Comparison of ENCODE assay signal across 8 mouse cellular contexts in genomic region chr7:34630211-34631085, GRCm38 (mm10). TPM values are rescaled to one million over a fixed set of nuclear protein-coding genes. Genes with fewer than 3 reads are reported as not detected.
DNase-seq lines count a peak whose midpoint lies in the region; ATAC-seq and TF ChIP-seq lines count a peak whose summit lies in the region.

No protein-coding gene starts in this region.

- peak overlapping the region; percentile 88 for H3K4me2 ChIP-seq in heart, embryonic 14.5 days (ENCODE audit: low read length)
- peak overlapping the region; percentile 85 for H3K4me2 ChIP-seq in kidney, embryonic 15.5 days
- H3K4me2 ChIP-seq in liver, embryonic 14.5 days (ENCODE audit: low read depth), result peak overlapping the region; percentile 27

- peak; percentile 16 for TF ChIP-seq POLR2A in embryonic fibroblast, embryonic 13.5 days (IDR thresholded peaks at IDR 0.05; ENCODE audit: low read depth, low read length)

- ATAC-seq in heart, embryonic 14.5 days (ENCODE audit: insufficient number of reproducible peaks, insufficient read depth, low FRiP score, low read depth), result peak; percentile 77
- ATAC-seq in kidney, embryonic 15.5 days (replicated peaks; ENCODE audit: low FRiP score), result peak; percentile 92
- ATAC-seq in liver, embryonic 14.5 days (ENCODE audit: insufficient read depth), result peak; percentile 35; the same call in 1 of the 2 replicates

- H3K36me3 ChIP-seq in heart, embryonic 14.5 days (ENCODE audit: control insufficient read depth, insufficient read depth, low read length), result no peaks in the 10 kb centered on the region
- H3K36me3 ChIP-seq in kidney, embryonic 15.5 days, result no peaks in the 10 kb centered on the region
- no peaks in the 10 kb centered on the region for H3K36me3 ChIP-seq in liver, embryonic 14.5 days (replicated peaks; ENCODE audit: control insufficient read depth, insufficient read depth, low read depth)

- H3K4me3 ChIP-seq in embryonic fibroblast, embryonic 13.5 days (ENCODE audit: insufficient read depth, low read length), result peak overlapping the region; percentile 12
- peak overlapping the region; percentile 37 to 40 for H3K4me3 ChIP-seq in heart, embryonic 14.5 days (ENCODE audit: control insufficient read depth in 1 of 2, insufficient read depth in 1 of 2, low read depth in 1 of 2, low read length in 2 of 2)
- peak overlapping the region; percentile 52 for H3K4me3 ChIP-seq in kidney, embryonic 15.5 days (replicated peaks)
- H3K4me3 ChIP-seq in liver, embryonic 14.5 days (ENCODE audit: insufficient read depth in 1 of 2, low read depth in 2 of 2, low read length in 2 of 2), result peak overlapping the region in 1 of 2 experiments; percentile 37; a peak in 2 of 4 replicates

- no peaks in the 10 kb centered on the region for H3K27me3 ChIP-seq in heart, embryonic 14.5 days (ENCODE audit: control insufficient read depth, insufficient read depth, low read length)
- H3K27me3 ChIP-seq in kidney, embryonic 15.5 days, result no peaks in the 10 kb centered on the region
- no peaks in the 10 kb centered on the region for H3K27me3 ChIP-seq in liver, embryonic 14.5 days (ENCODE audit: control insufficient read depth, insufficient read depth, low read length)

- H3K27ac ChIP-seq in embryonic fibroblast, embryonic 13.5 days (ENCODE audit: insufficient read depth, low read length), result peak overlapping the region; percentile 75
- peak overlapping the region; percentile 23 to 53; a peak in 3 of 4 replicates for H3K27ac ChIP-seq in heart, embryonic 14.5 days (replicated peaks in 1 of 2; ENCODE audit: control insufficient read depth in 1 of 2, insufficient read depth in 1 of 2, low read depth in 2 of 2, low read length in 2 of 2)
- peak overlapping the region; percentile 89 for H3K27ac ChIP-seq in kidney, embryonic 15.5 days
- no peak overlapping the region for H3K27ac ChIP-seq in liver, embryonic 14.5 days

- WGBS in heart, embryonic 14.5 days, result under 1% methylated on average over 33 of the region's 34 CpGs
- WGBS in kidney, embryonic 15.5 days, result under 1% methylated on average over 34 of the region's 34 CpGs
- 2% methylated on average over 34 of the region's 34 CpGs for WGBS in liver, embryonic 14.5 days (ENCODE audit: insufficient replicate concordance)

- no peaks in the 10 kb centered on the region for H3K9me3 ChIP-seq in heart, embryonic 14.5 days (ENCODE audit: control insufficient read depth, low read length)
- H3K9me3 ChIP-seq in kidney, embryonic 15.5 days (replicated peaks), result no peaks in the 10 kb centered on the region
- no peaks in the 10 kb centered on the region for H3K9me3 ChIP-seq in liver, embryonic 14.5 days (ENCODE audit: control insufficient read depth, low read length)

- H3K9ac ChIP-seq in heart, embryonic 14.5 days (ENCODE audit: low read length), result peak overlapping the region; percentile 69
- peak overlapping the region; percentile 62 for H3K9ac ChIP-seq in kidney, embryonic 15.5 days
- H3K9ac ChIP-seq in liver, embryonic 14.5 days (replicated peaks), result no peak overlapping the region

- TF ChIP-seq EP300 in liver, embryonic 14.5 days (IDR thresholded peaks at IDR 0.05; ENCODE audit: low read depth), result no peak

- DNase-seq in right cerebral cortex, adult 18-20 months, result peak; percentile 35
- no peak for DNase-seq in right cerebral cortex, adult 2 months (ENCODE audit: low spot score in 2 of 2)
- peak in 1 of 3 experiments; percentile 5 for DNase-seq in liver, embryonic 14.5 days (ENCODE audit: low read depth in 3 of 3, low spot score in 3 of 3)
- peak; percentile 49 to 66 for DNase-seq in natural killer cell, adult 2 months (ENCODE audit: low spot score in 2 of 2)
- DNase-seq in thymus, postnatal 14 days, result peak; percentile 52

- TF ChIP-seq CTCF in embryonic fibroblast, embryonic 13.5 days (IDR thresholded peaks at IDR 0.05; ENCODE audit: borderline replicate concordance, insufficient read depth, low read length), result peak; percentile 60; the same call in 1 of the 2 replicates
- TF ChIP-seq CTCF in liver, embryonic 14.5 days (IDR thresholded peaks at IDR 0.05; ENCODE audit: low read depth), result peak; percentile 26; the same call in 1 of the 2 replicates

- H3K4me1 ChIP-seq in embryonic fibroblast, embryonic 13.5 days (ENCODE audit: control insufficient read depth, insufficient read depth, low read length), result peaks cover 2% of the 10 kb centered on the region; the same call in 1 of the 2 replicates
- peaks cover 2 to 6% of the 10 kb centered on the region in 2 experiments; a peak in 2 of 4 replicates for H3K4me1 ChIP-seq in heart, embryonic 14.5 days (ENCODE audit: control insufficient read depth in 2 of 2, insufficient read depth in 2 of 2, low read length in 2 of 2)
- H3K4me1 ChIP-seq in kidney, embryonic 15.5 days, result peaks cover 20% of the 10 kb centered on the region
- H3K4me1 ChIP-seq in liver, embryonic 14.5 days (replicated peaks; ENCODE audit: control insufficient read depth in 2 of 2, insufficient read depth in 2 of 2, low read length in 1 of 2), result no peaks in the 10 kb centered on the region

RNA-seq across cellular contexts. Expression of gene Kctd15, which starts 26.1 kb away (rescaled TPM):
- polyA plus RNA-seq in embryonic fibroblast, embryonic 13.5 days (2011; ENCODE audit: insufficient read length, low read depth, missing spikeins), result 30.8 and 39.5 TPM in 2 replicates
- 1.6 and 1.7 TPM in 2 replicates for polyA plus RNA-seq in heart, embryonic 14.5 days (2014; fragmentation: Nextera tagmentation; extraction: Ambion mirVana)
- 33.4 and 37.0 TPM in 2 replicates for polyA plus RNA-seq in kidney, embryonic 15.5 days (2015; fragmentation: Nextera tagmentation; extraction: Ambion mirVana)
- polyA plus RNA-seq in liver, embryonic 14.5 days (2012; rRNA removed), result 1.2 TPM in 2 replicates
- polyA plus RNA-seq in liver, embryonic 14.5 days (2014; fragmentation: Nextera tagmentation; extraction: Ambion mirVana), result 0.14 and 0.37 TPM in 2 replicates

Comparison
In these comparisons a context has a peak if more than half of its experiments do, and no peak if none do; other contexts are left out.
1. DNase-seq: peak in right cerebral cortex, adult 18-20 months (single experiment), natural killer cell, adult 2 months (2 of 2) and thymus, postnatal 14 days (single experiment); none in right cerebral cortex, adult 2 months (0 of 2).
2. ATAC-seq: peak in every context shown above with its lines; median percentile 92 in kidney, embryonic 15.5 days; 77 in heart, embryonic 14.5 days; 35 in liver, embryonic 14.5 days.
3. H3K4me2 ChIP-seq: peak in every context shown above with its lines; median percentile 88 in heart, embryonic 14.5 days; 85 in kidney, embryonic 15.5 days; 27 in liver, embryonic 14.5 days.
4. RNA of gene Kctd15, which starts 26.1 kb away (polyA plus RNA-seq): 30.8 to 39.5 TPM in embryonic fibroblast, embryonic 13.5 days and 33.4 to 37.0 TPM in kidney, embryonic 15.5 days; 1.6 to 1.7 TPM in heart, embryonic 14.5 days and 0.14 to 1.2 TPM in liver, embryonic 14.5 days; every median in the first group is over 10 times any median in the second.